Mouse (Mus musculus) erythroblast, embryonic 14.5 days (primary cell): ENCODE measurements around the gene Il24. TPM values are rescaled to one million over a fixed set of nuclear protein-coding genes. Genes with fewer than 3 reads are reported as not detected.

ENCODE experiments used
- H3K27me3 ChIP-seq: 2 replicates; pipeline ENCODE4 v1.6.1; 2012; ENCODE audit warnings: inconsistent platforms; ENCODE audit not compliant: control insufficient read depth
- H3K36me3 ChIP-seq: 2 replicates; pipeline ENCODE4 v1.6.1; 2012; ENCODE audit warnings: mild to moderate bottlenecking, inconsistent platforms; ENCODE audit not compliant: control insufficient read depth
- H3K4me1 ChIP-seq: 2 replicates; pipeline ENCODE4 v1.6.1; 2012; ENCODE audit warnings: inconsistent platforms; ENCODE audit not compliant: control insufficient read depth
- H3K4me3 ChIP-seq: replicated peaks from 2 replicates; pipeline ENCODE3; 2012; ENCODE audit warnings: moderate library complexity, mild to moderate bottlenecking, inconsistent platforms
- H3K9me3 ChIP-seq: 2 replicates; pipeline ENCODE4 v1.6.1; 2012; ENCODE audit warnings: low read length, inconsistent platforms, mixed read lengths; ENCODE audit not compliant: control insufficient read depth
- GATA1 ChIP-seq: IDR thresholded peaks from 2 replicates; pipeline ENCODE4 v1.6.1; 2012; ENCODE audit warnings: low read length, inconsistent platforms, mixed read lengths
- TAL1 ChIP-seq: IDR thresholded peaks from 3 replicates; pipeline ENCODE4 v1.6.1; 2012; ENCODE audit warnings: low read length, inconsistent platforms, mixed read lengths
- polyA plus RNA-seq: library from polyadenylated mRNA; stranded (reverse); fragments of >175 nt; gene quantifications from 2 replicates; pipeline ENCODE4 v1.2.3, GENCODE M21; 2012

The Il24 gene
- polyA plus RNA-seq, 1 experiment, result not detected

DNA sequence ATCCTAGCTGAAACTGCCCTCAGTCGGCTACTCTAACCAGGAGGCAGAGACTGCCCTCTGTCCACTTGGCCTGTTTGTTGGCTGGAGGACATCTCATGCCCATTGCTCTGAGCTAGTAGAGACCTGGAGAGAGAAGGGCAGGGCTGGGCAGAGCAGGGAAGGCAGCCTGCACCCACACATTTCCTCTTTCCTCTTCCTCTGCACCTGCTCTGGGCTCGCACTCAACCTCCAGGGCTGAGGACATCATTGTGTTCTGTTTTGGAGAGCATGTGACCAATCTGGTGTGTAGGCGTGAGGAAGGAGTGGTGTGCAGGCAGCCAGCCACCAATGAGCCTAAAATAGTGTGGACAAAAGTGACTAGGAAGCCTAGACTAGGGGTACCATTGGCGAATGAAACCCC lies 23.0 kb downstream of the Il24 start:
- no peaks in the 10 kb centered on the region for H3K4me1 ChIP-seq

DNA sequence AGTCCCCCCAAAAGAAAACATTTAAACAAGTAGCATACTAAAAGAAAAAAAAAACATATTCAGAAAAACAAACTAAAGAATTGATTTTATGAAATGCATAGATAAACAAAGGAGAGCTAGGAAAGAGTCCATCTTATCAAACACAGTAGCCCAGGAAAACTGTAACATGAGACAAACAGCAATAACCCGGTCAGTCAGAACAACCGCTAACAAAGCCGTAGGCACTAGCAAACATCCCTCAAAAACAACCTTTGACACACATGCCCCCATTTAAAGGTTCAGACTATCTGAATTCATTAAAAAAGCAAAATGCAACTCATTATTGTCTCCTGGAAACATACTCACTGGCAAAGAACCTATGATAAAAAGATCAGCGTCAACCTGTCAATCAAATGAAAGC lies 29.8 kb downstream of the Il24 start:
- TF ChIP-seq GATA1 (no peak), TAL1 (no peak)
- H3K27me3 ChIP-seq, result no peaks in the 10 kb centered on the region

More for the DNA sequence above, 23.0 kb downstream of the Il24 start:
- Histone ChIP-seq H3K4me3 (no peak overlapping the region), H3K27me3 (no peaks in the 10 kb centered on the region), H3K9me3 (no peaks in the 10 kb centered on the region), H3K36me3 (no peaks in the 10 kb centered on the region)
- no peak for TF ChIP-seq GATA1
- no peak for TF ChIP-seq TAL1

DNA sequence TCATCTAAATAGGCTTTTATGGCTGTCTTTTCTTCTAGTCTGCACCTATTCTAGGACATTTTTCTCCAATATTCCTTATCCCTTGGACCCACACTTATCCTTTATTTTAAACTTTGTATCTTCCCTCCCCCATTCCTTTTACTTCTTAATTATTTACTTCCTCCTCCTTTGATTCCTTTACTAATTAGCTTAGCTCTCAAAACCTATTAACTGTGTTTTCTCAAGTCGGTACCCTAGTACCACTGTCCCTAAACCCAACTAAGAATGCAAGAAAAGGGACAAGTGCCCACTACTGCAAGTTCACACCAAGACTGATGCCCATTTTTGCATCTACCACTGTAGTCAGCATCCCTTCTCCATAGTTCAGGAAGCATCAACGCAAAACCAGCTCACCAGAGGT lies 31.5 kb downstream of the Il24 start:
- Histone ChIP-seq H3K27me3 (no peaks in the 10 kb centered on the region), H3K36me3 (no peaks in the 10 kb centered on the region), H3K4me3 (no peak overlapping the region), H3K9me3 (no peaks in the 10 kb centered on the region), H3K4me1 (no peaks in the 10 kb centered on the region)
- TF ChIP-seq TAL1 (no peak), GATA1 (no peak)

More for the DNA sequence above, 29.8 kb downstream of the Il24 start:
- Histone ChIP-seq H3K4me3 (no peak overlapping the region), H3K36me3 (no peaks in the 10 kb centered on the region), H3K4me1 (no peaks in the 10 kb centered on the region), H3K9me3 (no peaks in the 10 kb centered on the region)

DNA sequence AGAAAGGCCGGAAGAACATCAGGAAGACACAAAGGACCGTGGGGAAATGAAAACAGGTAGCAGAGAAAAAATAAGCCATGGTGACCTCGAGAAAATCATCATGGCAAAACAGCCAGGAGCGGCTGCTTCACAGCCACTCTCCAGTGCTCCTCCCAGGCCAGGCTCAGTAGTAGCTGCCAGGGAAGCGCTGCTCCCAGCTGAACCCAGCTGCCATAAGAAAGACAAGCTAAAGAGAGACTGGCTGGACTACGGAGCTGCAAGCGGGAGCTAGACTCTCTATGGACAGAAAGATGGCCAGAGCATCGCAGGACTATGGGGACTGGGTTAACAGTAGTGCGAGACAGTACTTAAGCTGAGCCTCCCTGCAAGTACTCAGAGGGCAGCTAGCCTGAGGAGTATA lies 32.4 kb downstream of the Il24 start:
- Histone ChIP-seq H3K4me1 (no peaks in the 10 kb centered on the region), H3K4me3 (no peak overlapping the region), H3K27me3 (no peaks in the 10 kb centered on the region), H3K9me3 (no peaks in the 10 kb centered on the region), H3K36me3 (no peaks in the 10 kb centered on the region)
- TF ChIP-seq TAL1 (no peak), GATA1 (no peak)

DNA sequence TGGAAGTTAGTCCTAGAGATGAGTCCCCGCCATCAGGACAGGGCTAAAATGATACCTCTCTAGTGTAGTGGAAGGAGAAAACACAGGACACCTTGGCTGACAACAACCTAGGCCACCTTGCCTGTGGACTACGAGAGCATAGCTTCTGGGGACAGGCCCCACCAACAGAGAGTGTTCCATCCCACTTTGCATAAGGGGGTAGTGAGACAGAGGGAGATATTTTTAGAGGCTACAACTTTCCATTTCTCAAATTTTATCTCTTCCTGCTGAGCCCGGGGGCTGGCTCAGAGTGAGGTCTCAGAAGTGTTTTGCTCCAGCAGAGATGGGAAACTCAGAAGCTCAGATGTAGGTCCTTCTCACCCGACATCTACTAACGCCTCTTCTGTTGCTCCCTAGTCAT lies 36.8 kb downstream of the Il24 start:
- TF ChIP-seq TAL1 (no peak), GATA1 (no peak)
- Histone ChIP-seq H3K36me3 (no peaks in the 10 kb centered on the region), H3K4me3 (no peak overlapping the region), H3K9me3 (no peaks in the 10 kb centered on the region), H3K4me1 (no peaks in the 10 kb centered on the region), H3K27me3 (no peaks in the 10 kb centered on the region)

DNA sequence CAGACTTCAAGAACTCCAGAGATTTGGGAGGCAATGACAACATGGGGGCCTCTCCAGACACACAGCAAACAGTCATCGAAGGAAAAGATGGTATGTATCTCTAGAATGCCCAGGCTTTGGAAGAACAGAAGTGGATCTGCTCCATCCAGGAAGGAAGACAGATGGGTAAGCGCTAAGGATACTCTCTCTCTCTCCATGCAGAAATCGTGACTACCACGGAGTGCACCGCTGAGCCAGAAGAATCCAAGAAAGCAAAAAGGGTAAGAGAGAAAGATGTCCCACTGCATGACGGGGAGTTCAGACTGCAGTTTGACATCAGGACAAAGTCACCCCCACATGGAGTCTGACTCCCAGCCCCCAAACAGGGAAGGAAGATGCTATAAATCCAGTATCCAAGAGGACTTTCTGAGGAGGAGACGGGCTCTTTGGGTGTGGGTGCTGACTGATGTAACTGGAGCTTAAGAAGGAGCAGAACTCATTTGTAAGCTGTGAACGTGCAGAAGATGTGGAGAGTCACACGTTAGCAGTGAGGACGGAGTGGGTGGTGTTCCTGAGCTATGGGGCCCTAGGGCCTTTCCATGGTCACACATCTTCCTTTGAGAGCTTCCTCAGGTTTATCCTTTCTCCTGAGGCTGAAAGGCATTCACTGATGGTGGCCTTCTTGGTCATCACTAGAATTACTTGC lies 37.6 kb downstream of the Il24 start:
- H3K4me3 ChIP-seq, result no peak overlapping the region
- no peaks in the 10 kb centered on the region for H3K27me3 ChIP-seq
- H3K9me3 ChIP-seq, result no peaks in the 10 kb centered on the region
- no peaks in the 10 kb centered on the region for H3K36me3 ChIP-seq
- H3K4me1 ChIP-seq, result no peaks in the 10 kb centered on the region
- no peak for TF ChIP-seq GATA1
- TF ChIP-seq TAL1, result no peak

DNA sequence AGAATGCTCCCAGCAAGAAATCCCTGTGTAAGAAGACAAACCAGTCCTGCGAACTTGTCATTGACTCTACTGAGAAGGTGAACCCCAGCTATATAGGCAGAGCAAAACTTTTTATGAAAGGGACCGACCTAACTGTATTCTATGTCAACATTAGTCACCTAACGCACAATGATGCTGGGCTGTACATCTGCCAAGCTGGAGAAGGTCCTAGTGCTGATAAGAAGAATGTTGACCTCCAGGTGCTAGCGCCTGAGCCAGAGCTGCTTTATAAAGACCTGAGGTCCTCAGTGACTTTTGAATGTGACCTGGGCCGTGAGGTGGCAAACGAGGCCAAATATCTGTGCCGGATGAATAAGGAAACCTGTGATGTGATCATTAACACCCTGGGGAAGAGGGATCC lies 42.7 kb downstream of the Il24 start:
- Histone ChIP-seq H3K27me3 (no peaks in the 10 kb centered on the region), H3K36me3 (no peaks in the 10 kb centered on the region), H3K4me1 (no peaks in the 10 kb centered on the region), H3K4me3 (no peak overlapping the region), H3K9me3 (no peaks in the 10 kb centered on the region)
- TF ChIP-seq GATA1 (no peak), TAL1 (no peak)

DNA sequence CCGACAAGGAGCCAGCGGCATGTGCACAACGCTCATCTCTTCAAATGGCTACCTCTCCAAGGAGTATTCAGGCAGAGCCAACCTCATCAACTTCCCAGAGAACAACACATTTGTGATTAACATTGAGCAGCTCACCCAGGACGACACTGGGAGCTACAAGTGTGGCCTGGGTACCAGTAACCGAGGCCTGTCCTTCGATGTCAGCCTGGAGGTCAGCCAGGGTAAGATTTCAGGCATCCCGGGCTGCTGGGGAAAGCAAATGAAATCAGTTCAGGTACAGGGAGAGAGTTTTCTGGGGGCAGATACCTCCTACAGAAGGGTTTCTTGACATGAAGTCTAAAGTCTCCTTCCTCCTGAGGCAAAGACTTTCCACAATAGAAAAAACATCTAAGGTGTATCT lies 45.6 kb downstream of the Il24 start:
- Histone ChIP-seq H3K27me3 (no peaks in the 10 kb centered on the region), H3K4me1 (no peaks in the 10 kb centered on the region), H3K4me3 (no peak overlapping the region), H3K36me3 (no peaks in the 10 kb centered on the region), H3K9me3 (no peaks in the 10 kb centered on the region)
- TF ChIP-seq GATA1 (no peak), TAL1 (no peak)

DNA sequence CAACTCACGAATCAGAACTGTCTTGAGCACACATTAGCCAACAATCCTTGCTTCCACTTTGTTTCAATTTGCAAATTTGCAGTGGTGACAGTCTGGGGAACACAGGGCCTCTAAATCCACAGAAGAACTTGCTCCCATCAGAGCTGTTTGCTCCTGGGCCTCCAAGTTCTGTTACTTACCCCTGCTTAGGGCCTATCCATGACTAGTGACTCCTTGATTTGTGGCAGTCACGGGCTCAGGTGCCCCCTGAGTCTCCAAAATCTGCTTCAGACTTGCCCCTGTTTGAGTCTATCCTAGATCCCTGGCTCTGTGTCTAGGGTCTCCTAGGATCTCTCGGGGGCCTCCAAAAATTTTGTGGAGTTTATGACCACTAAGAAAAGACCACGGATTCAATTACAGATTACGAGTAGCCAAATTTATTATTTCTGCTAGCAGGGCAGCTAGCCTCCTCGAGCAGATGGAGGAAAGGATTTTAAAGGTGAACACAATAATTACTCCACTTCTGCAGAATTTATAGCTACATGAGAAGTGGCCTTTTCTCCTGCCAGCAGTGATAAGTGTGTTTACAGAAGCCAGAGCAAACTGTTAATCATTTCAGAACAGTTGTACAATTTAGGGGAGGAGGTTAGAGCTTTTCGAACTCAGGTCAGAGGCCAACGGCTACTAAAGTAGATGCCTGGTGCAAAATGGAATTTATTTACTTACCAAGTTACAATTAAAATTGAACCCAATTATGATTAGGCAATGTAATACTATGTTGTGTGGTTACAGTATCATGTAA lies 46.5 kb downstream of the Il24 start:
- TF ChIP-seq GATA1 (no peak), TAL1 (no peak)
- no peaks in the 10 kb centered on the region for H3K9me3 ChIP-seq

DNA sequence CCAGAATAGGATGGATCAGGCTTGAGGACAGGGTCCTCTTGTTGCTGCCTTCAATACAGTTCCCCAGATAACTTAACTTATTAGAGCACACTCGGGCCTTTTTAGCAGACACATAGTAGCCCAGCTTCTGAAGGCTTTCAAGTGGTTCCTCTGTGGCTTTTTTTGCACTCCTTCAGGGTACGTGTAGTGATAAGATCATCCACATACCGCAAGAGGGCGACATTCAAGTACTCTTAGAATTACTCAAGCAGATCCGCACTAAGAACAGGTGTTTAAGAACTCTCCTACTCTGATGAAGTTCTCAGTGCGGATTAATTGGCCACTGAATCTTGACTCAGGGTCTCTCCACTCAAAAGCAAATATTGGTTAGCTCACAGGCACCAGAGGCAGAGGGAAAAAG lies 49.0 kb downstream of the Il24 start:
- no peaks in the 10 kb centered on the region for H3K27me3 ChIP-seq
- no peaks in the 10 kb centered on the region for H3K4me1 ChIP-seq
- no peak for TF ChIP-seq TAL1
- TF ChIP-seq GATA1, result no peak
- H3K36me3 ChIP-seq, result no peaks in the 10 kb centered on the region
- no peak overlapping the region for H3K4me3 ChIP-seq
- no peaks in the 10 kb centered on the region for H3K9me3 ChIP-seq

More for the DNA sequence above, 46.5 kb downstream of the Il24 start:
- H3K36me3 ChIP-seq, result no peaks in the 10 kb centered on the region
- H3K4me3 ChIP-seq, result no peak overlapping the region
- H3K27me3 ChIP-seq, result no peaks in the 10 kb centered on the region
- H3K4me1 ChIP-seq, result no peaks in the 10 kb centered on the region
